Mouse (Mus musculus): ENCODE data around the gene Dynll2. TPM values are rescaled to one million over a fixed set of nuclear protein-coding genes. Genes with fewer than 3 reads are reported as not detected.
"Not testable (repeated sequence)": the region's sequence is repeated elsewhere in the genome, so short reads cannot be mapped to it uniquely, and the experiment has no call there.

The Dynll2 gene
- polyA plus RNA-seq, 1 experiment from 2014 or later = 21.0 TPM

GRCm38 (mm10) chr11:88002738-88003137 is 15.4 kb upstream of the Dynll2 start:
- 62% methylated on average over 4 of the region's 4 CpGs for WGBS
- Histone ChIP-seq H3K27ac (ENCODE audit: low read length) (no peak overlapping the region), H3K4me3 (ENCODE audit: low read length) (no peak overlapping the region), H3K36me3 (ENCODE audit: insufficient read depth, low read length) (no peaks in the 10 kb centered on the region), H3K4me2 (replicated peaks; ENCODE audit: low read depth, low read length) (no peak overlapping the region), H3K9me3 (ENCODE audit: low read length) (no peaks in the 10 kb centered on the region), H3K27me3 (ENCODE audit: insufficient read depth, low read length) (no peaks in the 10 kb centered on the region), H3K4me1 (ENCODE audit: insufficient read depth, low read length) (no peaks in the 10 kb centered on the region), H3K9ac (replicated peaks; ENCODE audit: low read length) (no peak overlapping the region)
- no peak for ATAC-seq (ENCODE audit: low FRiP score, low TSS enrichment)

GRCm38 (mm10) chr11:87999751-88000150 is 12.4 kb upstream of the Dynll2 start:
- H3K4me1 ChIP-seq (ENCODE audit: insufficient read depth, low read length) = no peaks in the 10 kb centered on the region
- H3K27me3 ChIP-seq (ENCODE audit: insufficient read depth, low read length) = no peaks in the 10 kb centered on the region
- no peak overlapping the region for H3K27ac ChIP-seq (ENCODE audit: low read length)
- no peak overlapping the region for H3K4me3 ChIP-seq (ENCODE audit: low read length)
- no peaks in the 10 kb centered on the region for H3K9me3 ChIP-seq (ENCODE audit: low read length)
- no peak for ATAC-seq (ENCODE audit: low FRiP score, low TSS enrichment)
- H3K4me2 ChIP-seq (replicated peaks; ENCODE audit: low read depth, low read length) = no peak overlapping the region
- WGBS = 87% methylated on average over 5 of the region's 5 CpGs
- no peak overlapping the region for H3K9ac ChIP-seq (replicated peaks; ENCODE audit: low read length)
- no peaks in the 10 kb centered on the region for H3K36me3 ChIP-seq (ENCODE audit: insufficient read depth, low read length)

GRCm38 (mm10) chr11:87991806-87992205 is 4.5 kb upstream of the Dynll2 start:
- ATAC-seq (ENCODE audit: low FRiP score, low TSS enrichment) = no peak
- no peak overlapping the region for H3K4me2 ChIP-seq (replicated peaks; ENCODE audit: low read depth, low read length)
- 0 out of 2 replicates have a peak, but pooled peaks cover 4% of the 10 kb centered on the region for H3K4me1 ChIP-seq (ENCODE audit: insufficient read depth, low read length)
- 37% methylated on average over 4 of the region's 4 CpGs for WGBS
- no peaks in the 10 kb centered on the region for H3K9me3 ChIP-seq (ENCODE audit: low read length)
- no peaks in the 10 kb centered on the region for H3K36me3 ChIP-seq (ENCODE audit: insufficient read depth, low read length)
- H3K9ac ChIP-seq (replicated peaks; ENCODE audit: low read length) = no peak overlapping the region
- H3K4me3 ChIP-seq (ENCODE audit: low read length) = no peak overlapping the region
- no peaks in the 10 kb centered on the region for H3K27me3 ChIP-seq (ENCODE audit: insufficient read depth, low read length)
- no peak overlapping the region for H3K27ac ChIP-seq (ENCODE audit: low read length)

- ATAC-seq (ENCODE audit: low FRiP score, low TSS enrichment) = no peak
- Histone ChIP-seq H3K36me3 (ENCODE audit: insufficient read depth, low read length) (peaks cover 9% of the 10 kb centered on the region), H3K27ac (ENCODE audit: low read length) (peak overlapping the region; percentile 94), H3K9ac (replicated peaks; ENCODE audit: low read length) (peak overlapping the region; percentile 72), H3K4me1 (ENCODE audit: insufficient read depth, low read length) (peaks cover 23% of the 10 kb centered on the region), H3K4me3 (ENCODE audit: low read length) (peak overlapping the region; percentile 94), H3K4me2 (replicated peaks; ENCODE audit: low read depth, low read length) (peak overlapping the region; percentile 88), H3K9me3 (ENCODE audit: low read length) (no peaks in the 10 kb centered on the region), H3K27me3 (ENCODE audit: insufficient read depth, low read length) (no peaks in the 10 kb centered on the region)
- WGBS = 68% methylated on average over 11 of the region's 11 CpGs
Observed at GRCm38 (mm10) chr11:87987861-87988260, 528 bp upstream of the Dynll2 start.

- Histone ChIP-seq H3K9me3 (ENCODE audit: low read length) (no peaks in the 10 kb centered on the region), H3K36me3 (ENCODE audit: insufficient read depth, low read length) (peaks cover 23% of the 10 kb centered on the region), H3K9ac (replicated peaks; ENCODE audit: low read length) (peak overlapping the region; percentile 95), H3K27me3 (ENCODE audit: insufficient read depth, low read length) (no peaks in the 10 kb centered on the region), H3K4me2 (replicated peaks; ENCODE audit: low read depth, low read length) (peak overlapping the region; percentile 88), H3K27ac (ENCODE audit: low read length) (peak overlapping the region; percentile 94; the same call in 1 of the 2 replicates), H3K4me1 (ENCODE audit: insufficient read depth, low read length) (peaks cover 23% of the 10 kb centered on the region), H3K4me3 (ENCODE audit: low read length) (peak overlapping the region; percentile 94)
- ATAC-seq (ENCODE audit: low FRiP score, low TSS enrichment) = peak; percentile 33
- WGBS = 2% methylated on average over 13 of the region's 13 CpGs
Observed at GRCm38 (mm10) chr11:87986141-87986741, 1.1 kb downstream of the Dynll2 start.

GRCm38 (mm10) chr11:87985643-87986042 is 1.7 kb downstream of the Dynll2 start:
- Histone ChIP-seq H3K9ac (replicated peaks; ENCODE audit: low read length) (peak overlapping the region; percentile 45; the same call in 1 of the 2 replicates), H3K4me2 (replicated peaks; ENCODE audit: low read depth, low read length) (peak overlapping the region; percentile 88), H3K36me3 (ENCODE audit: insufficient read depth, low read length) (peaks cover 29% of the 10 kb centered on the region), H3K4me3 (ENCODE audit: low read length) (peak overlapping the region; percentile 94), H3K4me1 (ENCODE audit: insufficient read depth, low read length) (peaks cover 23% of the 10 kb centered on the region), H3K27ac (ENCODE audit: low read length) (no peak overlapping the region), H3K9me3 (ENCODE audit: low read length) (no peaks in the 10 kb centered on the region), H3K27me3 (ENCODE audit: insufficient read depth, low read length) (no peaks in the 10 kb centered on the region)
- 28% methylated on average over 9 of the region's 9 CpGs for WGBS
- ATAC-seq (ENCODE audit: low FRiP score, low TSS enrichment) = no peak

- H3K36me3 ChIP-seq (ENCODE audit: insufficient read depth, low read length) = peaks cover 37% of the 10 kb centered on the region
- no peaks in the 10 kb centered on the region for H3K9me3 ChIP-seq (ENCODE audit: low read length)
- no peak overlapping the region for H3K9ac ChIP-seq (replicated peaks; ENCODE audit: low read length)
- H3K4me2 ChIP-seq (replicated peaks; ENCODE audit: low read depth, low read length) = peak overlapping the region; percentile 88; the same call in 1 of the 2 replicates
- no peak overlapping the region for H3K27ac ChIP-seq (ENCODE audit: low read length)
- H3K4me1 ChIP-seq (ENCODE audit: insufficient read depth, low read length) = peaks cover 23% of the 10 kb centered on the region
- H3K27me3 ChIP-seq (ENCODE audit: insufficient read depth, low read length) = no peaks in the 10 kb centered on the region
- WGBS = 79% methylated on average over 3 of the region's 3 CpGs
- no peak for ATAC-seq (ENCODE audit: low FRiP score, low TSS enrichment)
- no peak overlapping the region for H3K4me3 ChIP-seq (ENCODE audit: low read length)
Observed at GRCm38 (mm10) chr11:87984571-87984970, 2.8 kb downstream of the Dynll2 start.

GRCm38 (mm10) chr11:87978905-87979304 is 8.4 kb downstream of the Dynll2 start:
- Histone ChIP-seq H3K36me3 (ENCODE audit: insufficient read depth, low read length) (peaks cover 61% of the 10 kb centered on the region), H3K4me3 (ENCODE audit: low read length) (no peak overlapping the region), H3K4me2 (replicated peaks; ENCODE audit: low read depth, low read length) (no peak overlapping the region), H3K27ac (ENCODE audit: low read length) (no peak overlapping the region), H3K9me3 (ENCODE audit: low read length) (no peaks in the 10 kb centered on the region), H3K27me3 (ENCODE audit: insufficient read depth, low read length) (no peaks in the 10 kb centered on the region), H3K9ac (replicated peaks; ENCODE audit: low read length) (no peak overlapping the region), H3K4me1 (ENCODE audit: insufficient read depth, low read length) (no peaks in the 10 kb centered on the region)
- WGBS = 86% methylated on average over 4 of the region's 4 CpGs
- ATAC-seq (ENCODE audit: low FRiP score, low TSS enrichment) = no peak

- not testable (repeated sequence) for H3K4me2 ChIP-seq (replicated peaks; ENCODE audit: low read depth, low read length); ATAC-seq (ENCODE audit: low FRiP score, low TSS enrichment); H3K4me1 ChIP-seq (ENCODE audit: insufficient read depth, low read length); H3K9ac ChIP-seq (replicated peaks; ENCODE audit: low read length); H3K27ac ChIP-seq (ENCODE audit: low read length); H3K27me3 ChIP-seq (ENCODE audit: insufficient read depth, low read length); H3K4me3 ChIP-seq (ENCODE audit: low read length); H3K9me3 ChIP-seq (ENCODE audit: low read length)
- peaks cover 46% of the 10 kb centered on the region for H3K36me3 ChIP-seq (ENCODE audit: insufficient read depth, low read length)
- 83% methylated on average over 8 of the region's 8 CpGs for WGBS
Observed at GRCm38 (mm10) chr11:87977021-87977420, 10.3 kb downstream of the Dynll2 start.

- 14% methylated on average over 11 of the region's 11 CpGs for WGBS
- Histone ChIP-seq H3K27ac (ENCODE audit: low read length) (no peak overlapping the region), H3K4me3 (ENCODE audit: low read length) (no peak overlapping the region), H3K9ac (replicated peaks; ENCODE audit: low read length) (no peak overlapping the region), H3K36me3 (ENCODE audit: insufficient read depth, low read length) (peaks cover 24% of the 10 kb centered on the region), H3K4me2 (replicated peaks; ENCODE audit: low read depth, low read length) (no peak overlapping the region), H3K9me3 (ENCODE audit: low read length) (no peaks in the 10 kb centered on the region), H3K27me3 (ENCODE audit: insufficient read depth, low read length) (no peaks in the 10 kb centered on the region), H3K4me1 (ENCODE audit: insufficient read depth, low read length) (no peaks in the 10 kb centered on the region)
- peak; percentile 36; the same call in 1 of the 2 replicates for ATAC-seq (ENCODE audit: low FRiP score, low TSS enrichment)
Observed at GRCm38 (mm10) chr11:87974477-87975181, 12.7 kb downstream of the Dynll2 start.

Data from kidney, embryonic 16.5 days (tissue).